Mouse (Mus musculus): Measurements from ENCODE around the gene Hspa1l. TPM values are rescaled to one million over a fixed set of nuclear protein-coding genes. Genes with fewer than 3 reads are reported as not detected.
"Not testable (repeated sequence)": the region's sequence is repeated elsewhere in the genome, so short reads cannot be mapped to it uniquely, and the experiment has no call there.

The Hspa1l gene
- polyA plus RNA-seq, 1 experiment from 2014 or later, result 1.3 TPM

GRCm38 (mm10) chr17:34962841-34963240 lies 9.7 kb upstream of the Hspa1l start:
- WGBS, result 57% methylated on average over 1 of the region's 1 CpGs
- Histone ChIP-seq H3K4me1 (ENCODE audit: control insufficient read depth, insufficient read depth, low read length) (peaks cover 11% of the 10 kb centered on the region), H3K27me3 (ENCODE audit: control insufficient read depth, insufficient read depth, low read length) (peaks cover 4% of the 10 kb centered on the region; the same call in 1 of the 2 replicates), H3K9me3 (ENCODE audit: control insufficient read depth, low read length) (no peaks in the 10 kb centered on the region), H3K9ac (ENCODE audit: low read depth, low read length) (no peak overlapping the region), H3K36me3 (ENCODE audit: control insufficient read depth, insufficient read depth, low read length) (no peaks in the 10 kb centered on the region), H3K4me2 (replicated peaks; ENCODE audit: low read depth, low read length) (no peak overlapping the region), H3K27ac (ENCODE audit: low read depth, low read length) (no peak overlapping the region), H3K4me3 (ENCODE audit: low read length) (no peak overlapping the region)
- ATAC-seq (ENCODE audit: low FRiP score, low TSS enrichment), result no peak

- ATAC-seq (ENCODE audit: low FRiP score, low TSS enrichment), result no peak
- no peak overlapping the region for H3K4me2 ChIP-seq (replicated peaks; ENCODE audit: low read depth, low read length)
- H3K27me3 ChIP-seq (ENCODE audit: control insufficient read depth, insufficient read depth, low read length), result peaks cover 16% of the 10 kb centered on the region
- H3K4me1 ChIP-seq (ENCODE audit: control insufficient read depth, insufficient read depth, low read length), result peaks cover 11% of the 10 kb centered on the region
- H3K9ac ChIP-seq (ENCODE audit: low read depth, low read length), result 0 out of 2 replicates have a peak overlapping the region, but pooled peaks have one; percentile 8
- no peaks in the 10 kb centered on the region for H3K9me3 ChIP-seq (ENCODE audit: control insufficient read depth, low read length)
- no peak overlapping the region for H3K27ac ChIP-seq (ENCODE audit: low read depth, low read length)
- WGBS, result 10% methylated on average over 1 of the region's 1 CpGs
- no peaks in the 10 kb centered on the region for H3K36me3 ChIP-seq (ENCODE audit: control insufficient read depth, insufficient read depth, low read length)
- no peak overlapping the region for H3K4me3 ChIP-seq (ENCODE audit: low read length)
Measured at GRCm38 (mm10) chr17:34964640-34965049, 7.9 kb upstream of the Hspa1l start.

- Histone ChIP-seq H3K27ac (ENCODE audit: low read depth, low read length) (no peak overlapping the region), H3K9ac (ENCODE audit: low read depth, low read length) (no peak overlapping the region), H3K27me3 (ENCODE audit: control insufficient read depth, insufficient read depth, low read length) (peaks cover 20% of the 10 kb centered on the region), H3K4me2 (replicated peaks; ENCODE audit: low read depth, low read length) (no peak overlapping the region), H3K4me1 (ENCODE audit: control insufficient read depth, insufficient read depth, low read length) (peaks cover 5% of the 10 kb centered on the region; the same call in 1 of the 2 replicates), H3K9me3 (ENCODE audit: control insufficient read depth, low read length) (no peaks in the 10 kb centered on the region), H3K36me3 (ENCODE audit: control insufficient read depth, insufficient read depth, low read length) (no peaks in the 10 kb centered on the region), H3K4me3 (ENCODE audit: low read length) (no peak overlapping the region)
- ATAC-seq (ENCODE audit: low FRiP score, low TSS enrichment), result no peak
- WGBS, result 66% methylated on average over 5 of the region's 5 CpGs
Measured at GRCm38 (mm10) chr17:34965627-34966026, 6.9 kb upstream of the Hspa1l start.

- peaks cover 20% of the 10 kb centered on the region for H3K27me3 ChIP-seq (ENCODE audit: control insufficient read depth, insufficient read depth, low read length)
- H3K27ac ChIP-seq (ENCODE audit: low read depth, low read length); H3K4me3 ChIP-seq (ENCODE audit: low read length); H3K4me2 ChIP-seq (replicated peaks; ENCODE audit: low read depth, low read length); H3K4me1 ChIP-seq (ENCODE audit: control insufficient read depth, insufficient read depth, low read length); H3K36me3 ChIP-seq (ENCODE audit: control insufficient read depth, insufficient read depth, low read length); H3K9ac ChIP-seq (ENCODE audit: low read depth, low read length); ATAC-seq (ENCODE audit: low FRiP score, low TSS enrichment); H3K9me3 ChIP-seq (ENCODE audit: control insufficient read depth, low read length): not testable (repeated sequence)
- WGBS, result 62% methylated on average over 7 of the region's 11 CpGs
Measured at GRCm38 (mm10) chr17:34969822-34970221, 2.7 kb upstream of the Hspa1l start, which contains the start of gene Gm20481. Gm20481 (plus strand) TSS chr17:34969912.

GRCm38 (mm10) chr17:34970850-34971249 lies 1.7 kb upstream of the Hspa1l start:
- 0 out of 2 replicates have a peak, but pooled peaks have one; percentile 2 for ATAC-seq (ENCODE audit: low FRiP score, low TSS enrichment)
- H3K27me3 ChIP-seq (ENCODE audit: control insufficient read depth, insufficient read depth, low read length), result peaks cover 20% of the 10 kb centered on the region
- not testable (repeated sequence) for H3K4me1 ChIP-seq (ENCODE audit: control insufficient read depth, insufficient read depth, low read length); H3K9ac ChIP-seq (ENCODE audit: low read depth, low read length); H3K9me3 ChIP-seq (ENCODE audit: control insufficient read depth, low read length); H3K4me2 ChIP-seq (replicated peaks; ENCODE audit: low read depth, low read length); H3K4me3 ChIP-seq (ENCODE audit: low read length); H3K36me3 ChIP-seq (ENCODE audit: control insufficient read depth, insufficient read depth, low read length); H3K27ac ChIP-seq (ENCODE audit: low read depth, low read length)
- 50% methylated on average over 2 of the region's 37 CpGs for WGBS

- peaks cover 20% of the 10 kb centered on the region for H3K27me3 ChIP-seq (ENCODE audit: control insufficient read depth, insufficient read depth, low read length)
- not testable (repeated sequence) for H3K27ac ChIP-seq (ENCODE audit: low read depth, low read length); H3K9me3 ChIP-seq (ENCODE audit: control insufficient read depth, low read length); H3K9ac ChIP-seq (ENCODE audit: low read depth, low read length); H3K4me1 ChIP-seq (ENCODE audit: control insufficient read depth, insufficient read depth, low read length); H3K36me3 ChIP-seq (ENCODE audit: control insufficient read depth, insufficient read depth, low read length)
- ATAC-seq (ENCODE audit: low FRiP score, low TSS enrichment), result peak; percentile 38
- H3K4me3 ChIP-seq (ENCODE audit: low read length), result peak overlapping the region; percentile 38
- H3K4me2 ChIP-seq (replicated peaks; ENCODE audit: low read depth, low read length), result peak overlapping the region; percentile 72
- WGBS, result 3% methylated on average over 24 of the region's 43 CpGs
Measured at GRCm38 (mm10) chr17:34971694-34972068, 822 bp upstream of the Hspa1l start.

GRCm38 (mm10) chr17:34975581-34976492 lies 3.3 kb downstream of the Hspa1l start:
- Histone ChIP-seq H3K9ac (ENCODE audit: low read depth, low read length) (no peak overlapping the region), H3K27ac (ENCODE audit: low read depth, low read length) (no peak overlapping the region), H3K4me2 (replicated peaks; ENCODE audit: low read depth, low read length) (no peak overlapping the region), H3K4me3 (ENCODE audit: low read length) (no peak overlapping the region), H3K4me1 (ENCODE audit: control insufficient read depth, insufficient read depth, low read length) (0 out of 2 replicates have a peak, but pooled peaks cover 4% of the 10 kb centered on the region), H3K36me3 (ENCODE audit: control insufficient read depth, insufficient read depth, low read length) (no peaks in the 10 kb centered on the region), H3K9me3 (ENCODE audit: control insufficient read depth, low read length) (no peaks in the 10 kb centered on the region), H3K27me3 (ENCODE audit: control insufficient read depth, insufficient read depth, low read length) (no peaks in the 10 kb centered on the region)
- no peak for ATAC-seq (ENCODE audit: low FRiP score, low TSS enrichment)
- 70% methylated on average over 3 of the region's 3 CpGs for WGBS

- H3K27ac ChIP-seq (ENCODE audit: low read depth, low read length), result no peak overlapping the region
- no peaks in the 10 kb centered on the region for H3K9me3 ChIP-seq (ENCODE audit: control insufficient read depth, low read length)
- WGBS, result 91% methylated on average over 20 of the region's 20 CpGs
Measured at GRCm38 (mm10) chr17:34977000-34977399, 4.5 kb downstream of the Hspa1l start.

GRCm38 (mm10) chr17:34978239-34978638 lies 5.7 kb downstream of the Hspa1l start:
- Histone ChIP-seq H3K27ac (ENCODE audit: low read depth, low read length) (no peak overlapping the region), H3K4me3 (ENCODE audit: low read length) (no peak overlapping the region), H3K36me3 (ENCODE audit: control insufficient read depth, insufficient read depth, low read length) (no peaks in the 10 kb centered on the region), H3K9ac (ENCODE audit: low read depth, low read length) (no peak overlapping the region), H3K27me3 (ENCODE audit: control insufficient read depth, insufficient read depth, low read length) (no peaks in the 10 kb centered on the region), H3K9me3 (ENCODE audit: control insufficient read depth, low read length) (no peaks in the 10 kb centered on the region), H3K4me2 (replicated peaks; ENCODE audit: low read depth, low read length) (no peak overlapping the region), H3K4me1 (ENCODE audit: control insufficient read depth, insufficient read depth, low read length) (peaks cover 8% of the 10 kb centered on the region; the same call in 1 of the 2 replicates)
- WGBS, result 89% methylated on average over 27 of the region's 27 CpGs
- ATAC-seq (ENCODE audit: low FRiP score, low TSS enrichment), result no peak

More at GRCm38 (mm10) chr17:34977000-34977399, 4.5 kb downstream of the Hspa1l start:
- H3K4me3 ChIP-seq (ENCODE audit: low read length), result no peak overlapping the region
- no peaks in the 10 kb centered on the region for H3K27me3 ChIP-seq (ENCODE audit: control insufficient read depth, insufficient read depth, low read length)
- no peaks in the 10 kb centered on the region for H3K36me3 ChIP-seq (ENCODE audit: control insufficient read depth, insufficient read depth, low read length)
- H3K4me2 ChIP-seq (replicated peaks; ENCODE audit: low read depth, low read length), result no peak overlapping the region
- 0 out of 2 replicates have a peak, but pooled peaks cover 5% of the 10 kb centered on the region for H3K4me1 ChIP-seq (ENCODE audit: control insufficient read depth, insufficient read depth, low read length)
- H3K9ac ChIP-seq (ENCODE audit: low read depth, low read length), result no peak overlapping the region
- no peak for ATAC-seq (ENCODE audit: low FRiP score, low TSS enrichment)
